Mouse (Mus musculus) hindbrain, embryonic 12.5 days (tissue): ENCODE measurements around the gene Sap25. TPM values are rescaled to one million over a fixed set of nuclear protein-coding genes. Genes with fewer than 3 reads are reported as not detected.

Source experiments
- ATAC-seq: fragments of 200-750 bp; cut with Nextera tagmentation; 2 replicates; pipeline ENCODE4 v1.8.0; 2017; ENCODE audit warnings: moderate TSS enrichment; ENCODE audit not compliant: low FRiP score
- H3K27ac ChIP-seq: fragments of 300-500 bp; sonication (generic); 2 replicates; pipeline ENCODE4 v1.5.1; 2016; ENCODE audit warnings: mild to moderate bottlenecking
- H3K27me3 ChIP-seq: fragments of 300-500 bp; sonication (generic); 2 replicates; pipeline ENCODE4 v1.6.1; 2016; ENCODE audit warnings: mild to moderate bottlenecking
- H3K36me3 ChIP-seq: fragments of 300-500 bp; sonication (generic); 2 replicates; pipeline ENCODE4 v1.6.1; 2016; ENCODE audit warnings: mild to moderate bottlenecking
- H3K4me1 ChIP-seq: fragments of 300-500 bp; sonication (generic); 2 replicates; pipeline ENCODE4 v1.6.1; 2016
- H3K4me2 ChIP-seq: fragments of 300-500 bp; sonication (generic); replicated peaks from 2 replicates; pipeline ENCODE4 v1.6.1; 2016; ENCODE audit warnings: mild to moderate bottlenecking
- H3K4me3 ChIP-seq: fragments of 300-500 bp; sonication (generic); 2 replicates; pipeline ENCODE4 v1.5.1; 2016; ENCODE audit warnings: mild to moderate bottlenecking
- H3K9ac ChIP-seq: fragments of 300-500 bp; sonication (generic); 2 replicates; pipeline ENCODE4 v1.6.1; 2016; ENCODE audit warnings: mild to moderate bottlenecking, moderate library complexity
- H3K9me3 ChIP-seq: fragments of 300-500 bp; sonication (generic); replicated peaks from 2 replicates; pipeline ENCODE4 v1.6.1; 2016; ENCODE audit warnings: mild to moderate bottlenecking
- WGBS: fragments of 180-500 bp; shearing (Covaris S2); methylation state at CpG from one replicate; pipeline ENCODE4 v1.1.7; 2016; 5-methylcytosine and 5-hydroxymethylcytosine counted together
- polyA plus RNA-seq: library from polyadenylated mRNA; unstranded; fragments of >200 nt; fragmentation: Nextera tagmentation; extraction: Ambion mirVana; gene quantifications from 2 replicates; pipeline ENCODE4 v1.2.1, GENCODE M21; 2016

Sap25 gene
- 7.6 and 8.0 TPM in 2 replicates for polyA plus RNA-seq

DNA sequence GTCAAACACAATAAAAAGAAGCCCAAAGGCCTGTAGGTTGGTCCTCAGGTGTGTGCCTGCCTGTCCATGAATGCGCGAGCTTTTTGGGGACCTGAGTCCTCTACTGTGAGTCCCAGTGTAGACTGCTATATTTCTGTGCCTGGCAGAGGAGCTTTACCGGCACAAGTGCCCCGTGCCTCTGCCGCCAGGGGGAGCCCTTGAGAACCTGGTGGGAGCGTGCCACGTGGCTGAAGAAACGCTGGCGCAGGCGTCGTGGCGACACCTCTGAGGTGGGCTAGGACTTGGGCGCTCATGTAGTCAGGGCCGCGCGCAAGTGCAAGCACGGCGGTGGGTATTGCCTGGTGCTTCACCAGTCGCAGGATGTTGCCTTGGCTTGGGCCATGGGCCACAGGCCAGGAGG lies at the start of gene Sap25:
Gene Sap25 (plus strand): TSS at position 281 of the 400 bp plus-strand sequence.
- WGBS = 85% methylated on average over 19 of the region's 19 CpGs
- H3K4me1 ChIP-seq = peaks cover 10% of the 10 kb centered on the region
- H3K9me3 ChIP-seq = no peaks in the 10 kb centered on the region

DNA sequence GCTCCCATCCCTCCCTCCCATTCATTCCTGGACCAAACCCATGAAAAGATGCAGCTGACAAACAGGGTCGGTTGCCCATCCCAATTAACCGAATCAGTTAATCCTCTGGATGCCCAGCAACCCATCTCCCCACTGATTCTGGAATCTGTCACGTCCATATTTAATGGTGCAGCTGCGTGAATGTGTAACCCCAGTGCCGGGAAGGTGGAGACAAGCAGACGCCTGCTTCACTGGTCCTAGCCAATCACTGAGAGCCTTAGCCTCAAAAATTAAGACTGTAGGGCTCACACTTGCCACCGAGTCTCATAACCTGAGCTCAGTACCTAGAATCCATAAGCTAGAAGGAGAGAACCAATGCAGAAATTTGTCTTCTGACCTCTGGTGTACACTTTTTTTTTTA lies 45.2 kb upstream of the Sap25 start:
- Histone ChIP-seq H3K4me1 (peaks cover 15% of the 10 kb centered on the region), H3K9ac (no peak overlapping the region), H3K27ac (no peak overlapping the region), H3K36me3 (peaks cover 8% of the 10 kb centered on the region; the same call in 1 of the 2 replicates), H3K4me3 (no peak overlapping the region), H3K9me3 (no peaks in the 10 kb centered on the region), H3K4me2 (no peak overlapping the region), H3K27me3 (no peaks in the 10 kb centered on the region)
- no peak for ATAC-seq
- 76% methylated on average over 7 of the region's 7 CpGs for WGBS

More for the DNA sequence above, at the start of gene Sap25:
- no peak within 1 kb of the TSS for H3K4me2 ChIP-seq
- no peak within 1 kb of the TSS for H3K27ac ChIP-seq
- no peak within 1 kb of the TSS for H3K9ac ChIP-seq
- H3K4me3 ChIP-seq = no peak within 1 kb of the TSS; the same call in 1 of the 2 replicates
- peaks cover 29% of the 10 kb centered on the region for H3K27me3 ChIP-seq
- H3K36me3 ChIP-seq = peaks cover 65% of the 10 kb centered on the region
- no peak for ATAC-seq

DNA sequence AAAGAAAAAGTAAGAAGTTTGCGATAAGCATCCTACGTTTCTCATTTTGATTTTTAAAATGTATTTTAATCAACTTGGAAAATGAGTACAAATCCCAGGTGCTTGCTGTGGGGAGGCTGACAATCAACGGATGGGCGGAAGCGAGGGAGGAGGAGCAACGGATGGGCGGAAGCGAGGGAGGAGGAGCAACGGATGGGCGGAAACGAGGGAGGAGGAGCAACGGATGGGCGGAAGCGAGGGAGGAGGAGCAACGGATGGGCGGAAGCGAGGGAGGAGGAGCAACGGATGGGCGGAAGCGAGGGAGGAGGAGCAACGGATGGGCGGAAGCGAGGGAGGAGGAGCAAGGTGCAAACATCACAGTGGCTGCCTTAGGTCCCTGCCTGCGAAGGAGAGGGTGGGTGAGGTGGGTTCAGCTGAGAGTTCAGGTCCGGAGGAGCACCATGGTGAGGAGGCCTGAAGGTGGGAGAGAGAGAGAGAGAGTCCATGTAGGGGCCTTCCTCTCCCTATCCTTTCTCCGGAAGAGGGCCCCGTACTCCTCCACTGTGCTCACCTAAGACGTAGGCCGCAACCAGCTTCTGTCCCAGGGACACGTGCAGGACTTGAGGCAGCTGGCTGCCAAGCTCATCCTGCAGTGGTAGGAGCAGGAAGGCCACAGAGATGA lies 44.4 kb upstream of the Sap25 start:
- Histone ChIP-seq H3K4me1 (peaks cover 19% of the 10 kb centered on the region), H3K9ac (no peak overlapping the region), H3K4me2 (peak overlapping the region; percentile 13; the same call in 1 of the 2 replicates), H3K4me3 (no peak overlapping the region), H3K27me3 (no peaks in the 10 kb centered on the region), H3K36me3 (peaks cover 8% of the 10 kb centered on the region; the same call in 1 of the 2 replicates), H3K9me3 (no peaks in the 10 kb centered on the region), H3K27ac (no peak overlapping the region)
- 37% methylated on average over 26 of the region's 30 CpGs for WGBS
- no peak for ATAC-seq

DNA sequence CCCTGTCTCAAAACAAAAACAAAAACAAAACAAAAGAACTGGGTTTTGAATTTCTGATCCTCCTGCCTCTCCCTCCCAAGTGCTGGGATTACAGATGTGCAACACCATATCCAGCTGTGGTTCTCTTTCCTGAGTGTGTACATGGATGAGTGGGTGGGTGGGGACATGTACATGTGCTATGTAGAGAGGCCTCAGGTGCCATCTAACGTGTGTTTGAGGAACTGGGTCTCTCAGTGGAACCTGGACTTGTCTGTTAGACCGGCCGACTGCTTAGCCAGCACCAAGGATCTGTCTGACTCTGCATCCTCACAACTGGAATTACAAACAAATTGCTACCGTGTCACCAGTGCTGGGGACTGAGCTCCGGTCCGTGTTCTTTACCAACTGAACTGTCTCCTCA lies 43.5 kb upstream of the Sap25 start:
- Histone ChIP-seq H3K4me3 (no peak overlapping the region), H3K9ac (no peak overlapping the region), H3K27ac (no peak overlapping the region), H3K27me3 (no peaks in the 10 kb centered on the region), H3K4me2 (no peak overlapping the region), H3K36me3 (peaks cover 8% of the 10 kb centered on the region; the same call in 1 of the 2 replicates), H3K4me1 (peaks cover 24% of the 10 kb centered on the region), H3K9me3 (no peaks in the 10 kb centered on the region)
- WGBS = 96% methylated on average over 6 of the region's 6 CpGs
- no peak for ATAC-seq

DNA sequence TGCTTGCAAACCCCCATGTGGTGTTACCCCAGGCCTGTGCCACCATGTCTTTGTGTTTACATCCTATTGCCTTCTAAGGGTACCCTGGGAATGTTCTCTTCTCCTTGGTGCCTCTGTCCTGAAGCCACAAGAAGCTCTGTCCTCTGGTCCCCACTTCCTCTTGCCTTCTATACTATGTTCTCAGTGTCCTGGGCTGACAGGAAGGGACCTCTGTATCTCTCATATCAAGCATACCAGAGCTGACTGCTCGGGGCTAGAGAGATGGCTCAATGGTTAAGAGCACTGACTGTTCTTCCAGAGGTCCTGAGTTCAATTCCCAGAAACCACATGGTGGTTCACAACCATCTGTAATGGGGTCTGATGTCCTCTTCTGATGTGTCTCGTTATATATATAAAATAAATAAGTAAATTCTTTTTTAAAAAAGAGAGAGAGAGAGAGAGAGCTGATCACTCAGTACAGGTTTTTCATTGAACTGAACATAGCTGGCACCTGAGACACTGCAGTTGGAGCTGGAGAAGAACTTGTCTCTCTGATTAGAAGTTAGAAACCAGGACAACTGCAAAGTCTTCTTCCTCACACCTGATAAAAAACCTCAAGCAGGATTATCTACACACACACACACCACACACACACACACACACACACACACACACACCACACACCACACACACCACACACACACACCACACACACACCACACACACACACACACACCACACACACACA lies 42.9 kb upstream of the Sap25 start:
- Histone ChIP-seq H3K4me1 (peaks cover 29% of the 10 kb centered on the region), H3K9ac (no peak overlapping the region), H3K27me3 (no peaks in the 10 kb centered on the region), H3K27ac (no peak overlapping the region), H3K4me2 (no peak overlapping the region), H3K4me3 (no peak overlapping the region), H3K36me3 (peaks cover 8% of the 10 kb centered on the region; the same call in 1 of the 2 replicates), H3K9me3 (no peaks in the 10 kb centered on the region)
- WGBS = 80% methylated on average over 2 of the region's 2 CpGs
- ATAC-seq = no peak

- peak overlapping the region; percentile 87 for H3K9ac ChIP-seq
- WGBS = 58% methylated on average over 9 of the region's 9 CpGs
Measured at GRCm38 (mm10) chr5:137599600-137599999, 41.5 kb upstream of the Sap25 start.

DNA sequence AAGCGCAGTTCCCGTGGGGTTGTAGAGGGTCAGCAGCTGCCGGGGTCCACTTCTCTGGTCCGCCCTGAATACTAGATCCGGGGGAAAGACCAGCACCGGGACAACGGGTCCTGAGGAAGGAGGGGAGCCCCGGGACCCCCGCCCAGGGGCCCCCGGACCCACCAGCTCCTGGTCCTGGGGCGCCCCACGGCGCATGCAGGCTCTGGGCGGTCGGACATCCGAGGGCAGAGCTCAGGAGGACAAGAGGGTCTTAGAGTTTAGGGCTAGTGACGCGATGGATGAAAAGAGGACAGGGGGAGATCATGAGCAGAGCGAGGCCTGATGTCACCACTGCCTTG lies 40.9 kb upstream of the Sap25 start:
- ATAC-seq = no peak; the same call in 1 of the 2 replicates
- peak overlapping the region; percentile 70 for H3K4me3 ChIP-seq
- H3K4me2 ChIP-seq = peak overlapping the region; percentile 94
- H3K4me1 ChIP-seq = peaks cover 29% of the 10 kb centered on the region
- no peaks in the 10 kb centered on the region for H3K27me3 ChIP-seq
- H3K36me3 ChIP-seq = peaks cover 8% of the 10 kb centered on the region; the same call in 1 of the 2 replicates
- H3K9ac ChIP-seq = peak overlapping the region; percentile 87
- no peak overlapping the region; the same call in 1 of the 2 replicates for H3K27ac ChIP-seq
- H3K9me3 ChIP-seq = no peaks in the 10 kb centered on the region
- 4% methylated on average over 19 of the region's 19 CpGs for WGBS

More at GRCm38 (mm10) chr5:137599600-137599999, 41.5 kb upstream of the Sap25 start:
- ATAC-seq = no peak
- peaks cover 8% of the 10 kb centered on the region; the same call in 1 of the 2 replicates for H3K36me3 ChIP-seq
- no peak overlapping the region; the same call in 1 of the 2 replicates for H3K27ac ChIP-seq
- H3K27me3 ChIP-seq = no peaks in the 10 kb centered on the region
- H3K4me2 ChIP-seq = peak overlapping the region; percentile 94
- H3K4me1 ChIP-seq = peaks cover 29% of the 10 kb centered on the region
- no peaks in the 10 kb centered on the region for H3K9me3 ChIP-seq
- H3K4me3 ChIP-seq = peak overlapping the region; percentile 70

DNA sequence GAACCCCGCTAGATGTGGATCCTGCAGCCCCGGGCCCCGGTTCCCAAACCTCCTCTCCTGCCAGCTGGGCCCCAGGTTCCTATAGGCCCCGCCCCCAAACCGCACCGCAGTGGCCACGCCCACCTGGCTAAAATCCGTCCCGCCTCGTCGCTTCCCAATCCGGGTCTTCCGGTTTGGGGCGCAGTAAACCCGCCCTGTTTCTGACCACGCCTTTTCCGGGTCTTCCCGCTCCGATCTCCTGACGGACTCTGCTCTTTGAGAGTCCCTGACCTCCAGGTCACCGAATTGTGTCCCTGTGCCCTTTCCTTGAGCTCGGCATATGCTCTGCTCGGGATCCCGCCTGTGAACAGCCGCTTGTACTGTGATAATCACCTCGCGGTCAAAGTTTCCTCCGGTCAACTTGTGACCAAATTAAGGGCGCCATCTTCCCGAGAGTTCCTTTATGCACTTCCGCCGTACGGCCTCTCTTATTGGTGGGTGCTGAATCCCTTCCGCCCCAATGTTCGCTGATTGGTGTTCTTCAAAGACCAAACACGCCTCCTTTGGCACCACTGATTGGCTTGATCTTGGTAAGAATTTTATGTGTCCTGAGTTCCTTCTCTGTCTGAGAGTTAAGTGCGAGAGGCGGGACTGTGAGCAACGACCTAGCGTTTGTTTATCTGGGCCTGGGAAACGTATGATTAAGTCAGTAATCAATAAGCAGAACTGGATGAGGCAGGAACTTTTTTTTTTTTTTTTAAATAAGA lies 40.3 kb upstream of the Sap25 start, which contains the start of gene Mospd3:
Gene Mospd3 (minus strand): TSS at position 440 of the 746 bp plus-strand sequence.
- Histone ChIP-seq H3K4me2 (peak within 1 kb of the TSS; percentile 94), H3K27ac (peak within 1 kb of the TSS; percentile 83), H3K36me3 (peaks cover 8% of the 10 kb centered on the region; the same call in 1 of the 2 replicates), H3K4me1 (peaks cover 29% of the 10 kb centered on the region), H3K27me3 (no peaks in the 10 kb centered on the region), H3K9ac (peak within 1 kb of the TSS; percentile 87), H3K4me3 (peak within 1 kb of the TSS; percentile 70), H3K9me3 (no peaks in the 10 kb centered on the region)
- ATAC-seq = peak; percentile 96
- WGBS = under 1% methylated on average over 41 of the region's 41 CpGs

- Histone ChIP-seq H3K4me2 (peak overlapping the region; percentile 94), H3K9ac (peak overlapping the region; percentile 87), H3K9me3 (no peaks in the 10 kb centered on the region), H3K27me3 (no peaks in the 10 kb centered on the region), H3K27ac (0 out of 2 replicates have a peak overlapping the region, but pooled peaks have one; percentile 12), H3K36me3 (peaks cover 8% of the 10 kb centered on the region; the same call in 1 of the 2 replicates), H3K4me1 (peaks cover 29% of the 10 kb centered on the region), H3K4me3 (peak overlapping the region; percentile 70)
- under 1% methylated on average over 22 of the region's 22 CpGs for WGBS
- no peak for ATAC-seq
Measured at GRCm38 (mm10) chr5:137601365-137601729, 39.8 kb upstream of the Sap25 start.

DNA sequence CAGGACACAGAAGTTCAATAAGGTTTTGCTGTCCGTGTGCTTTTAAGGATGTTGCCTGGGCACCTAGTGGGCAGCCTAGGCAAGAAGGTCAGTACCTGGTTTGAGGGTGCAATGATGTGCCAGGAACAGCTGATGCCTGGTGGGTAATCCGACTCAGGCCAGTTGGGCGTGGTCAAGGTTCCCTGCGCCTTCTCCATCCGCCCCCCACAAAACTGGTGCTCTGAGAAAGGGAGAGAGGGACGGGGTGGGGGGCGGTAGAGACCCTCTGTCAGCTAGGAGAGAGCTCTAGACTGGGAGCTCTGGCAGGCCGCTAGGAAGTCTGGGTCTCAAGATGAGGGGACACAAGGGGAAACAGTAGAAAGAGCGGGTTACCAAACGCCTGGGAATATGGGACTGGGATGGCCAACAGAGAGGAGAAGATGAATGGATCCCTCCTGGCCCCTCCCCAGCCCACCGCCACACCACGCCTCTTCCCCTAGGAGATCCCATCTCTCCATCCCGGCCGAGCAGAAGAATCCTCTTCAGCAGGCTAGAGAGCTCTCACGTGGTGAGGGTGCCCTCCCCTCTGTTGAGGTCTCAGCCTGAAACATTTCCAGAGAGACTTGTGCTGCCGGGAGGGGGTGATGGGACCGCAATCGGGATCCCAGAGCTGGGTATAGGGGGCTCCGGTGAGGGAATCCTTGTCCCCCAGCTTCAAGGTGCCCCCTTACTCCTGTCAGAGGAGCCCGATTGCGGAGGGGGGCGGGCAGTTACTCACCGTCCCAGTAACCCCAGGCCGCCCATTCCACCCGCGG lies 33.1 kb upstream of the Sap25 start:
- H3K27me3 ChIP-seq = peaks cover 23% of the 10 kb centered on the region
- peak overlapping the region; percentile 13 for H3K4me3 ChIP-seq
- 0 out of 2 replicates have a peak, but pooled peaks have one; percentile 9 for ATAC-seq
- H3K4me1 ChIP-seq = peaks cover 43% of the 10 kb centered on the region
- H3K4me2 ChIP-seq = peak overlapping the region; percentile 41
- no peaks in the 10 kb centered on the region for H3K9me3 ChIP-seq
- no peak overlapping the region for H3K27ac ChIP-seq
- 16% methylated on average over 26 of the region's 26 CpGs for WGBS
- H3K9ac ChIP-seq = peak overlapping the region; percentile 49
- H3K36me3 ChIP-seq = no peaks in the 10 kb centered on the region

- no peaks in the 10 kb centered on the region for H3K36me3 ChIP-seq
Measured at GRCm38 (mm10) chr5:137608654-137609190, 32.4 kb upstream of the Sap25 start.

More at GRCm38 (mm10) chr5:137608654-137609190, 32.4 kb upstream of the Sap25 start:
- Histone ChIP-seq H3K9me3 (no peaks in the 10 kb centered on the region), H3K9ac (peak overlapping the region; percentile 49), H3K27me3 (peaks cover 23% of the 10 kb centered on the region), H3K4me3 (peak overlapping the region; percentile 13), H3K27ac (no peak overlapping the region), H3K4me2 (peak overlapping the region; percentile 41), H3K4me1 (peaks cover 42% of the 10 kb centered on the region)
- ATAC-seq = no peak
- 15% methylated on average over 23 of the region's 23 CpGs for WGBS
